Comparison of ENCODE assay signal across 8 mouse cellular contexts in the genomic region with DNA sequence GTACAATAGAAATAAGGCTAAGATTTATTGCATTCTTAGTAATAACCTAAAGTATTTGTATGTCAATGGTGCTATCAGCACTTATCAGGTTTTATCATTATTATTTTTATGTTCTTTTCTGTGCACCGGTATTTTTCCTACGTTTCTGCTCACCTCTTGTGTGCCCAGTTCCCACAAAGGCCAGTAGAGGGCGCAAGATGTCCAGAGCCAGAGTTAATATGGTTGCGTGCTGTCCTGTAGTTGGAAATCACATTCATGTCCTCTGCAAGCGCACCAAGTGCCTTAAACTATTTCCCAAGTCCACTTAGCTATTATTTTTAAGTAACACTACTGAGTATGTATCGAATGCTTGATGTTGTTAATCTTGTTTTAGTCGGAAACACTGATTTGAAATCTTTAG.
DNase-seq lines count a peak whose midpoint lies in the region; ATAC-seq and TF ChIP-seq lines count a peak whose summit lies in the region.

No protein-coding gene starts in this region.

- H3K27me3 ChIP-seq in forebrain, embryonic 10.5 days (ENCODE audit: poor library complexity, severe bottlenecking), result no peaks in the 10 kb centered on the region
- no peaks in the 10 kb centered on the region for H3K27me3 ChIP-seq in forebrain, embryonic 16.5 days (replicated peaks; ENCODE audit: control insufficient read depth, insufficient read depth, low read length)
- H3K27me3 ChIP-seq in liver, embryonic 14.5 days (ENCODE audit: control insufficient read depth, insufficient read depth, low read length), result no peaks in the 10 kb centered on the region

- peak; percentile 33 for DNase-seq in forebrain, embryonic 10.5 days (ENCODE audit: extremely low spot score, low spot score)
- DNase-seq in ovary, postnatal 36 days (ENCODE audit: low spot score), result peak; percentile 9
- no peak for DNase-seq in ovary, adult 18-20 months (ENCODE audit: low spot score)
- DNase-seq in cerebellum, postnatal 10 days, result peak; percentile 65 to 77
- peak; percentile 41 for DNase-seq in kidney, adult 9 months
- no peak for DNase-seq in liver, embryonic 14.5 days (ENCODE audit: low read depth in 3 of 3, low spot score in 3 of 3)
- DNase-seq in testis, postnatal 14 days (ENCODE audit: low spot score), result peak; percentile 2

- ATAC-seq in forebrain, embryonic 16.5 days, result no peak
- ATAC-seq in liver, embryonic 14.5 days (ENCODE audit: insufficient read depth), result no peak

- no peaks in the 10 kb centered on the region for H3K4me1 ChIP-seq in forebrain, embryonic 10.5 days
- no peaks in the 10 kb centered on the region for H3K4me1 ChIP-seq in forebrain, embryonic 16.5 days (replicated peaks; ENCODE audit: control insufficient read depth, insufficient read depth, low read length)
- no peaks in the 10 kb centered on the region for H3K4me1 ChIP-seq in liver, embryonic 14.5 days (replicated peaks; ENCODE audit: control insufficient read depth in 2 of 2, insufficient read depth in 2 of 2, low read length in 1 of 2)

- TF ChIP-seq CTCF in liver, embryonic 14.5 days (IDR thresholded peaks at IDR 0.05; ENCODE audit: low read depth), result peak; percentile 65

- WGBS in forebrain, embryonic 10.5 days, result 34% methylated on average over 7 of the region's 7 CpGs
- 39% methylated on average over 7 of the region's 7 CpGs for WGBS in forebrain, embryonic 16.5 days
- 35% methylated on average over 7 of the region's 7 CpGs for WGBS in liver, embryonic 14.5 days (ENCODE audit: insufficient replicate concordance)

- no peaks in the 10 kb centered on the region for H3K9me3 ChIP-seq in forebrain, embryonic 10.5 days
- no peaks in the 10 kb centered on the region for H3K9me3 ChIP-seq in forebrain, embryonic 16.5 days (ENCODE audit: control insufficient read depth, low read length)
- no peaks in the 10 kb centered on the region for H3K9me3 ChIP-seq in liver, embryonic 14.5 days (ENCODE audit: control insufficient read depth, low read length)

- no peaks in the 10 kb centered on the region for H3K36me3 ChIP-seq in forebrain, embryonic 10.5 days (replicated peaks)
- H3K36me3 ChIP-seq in forebrain, embryonic 16.5 days (ENCODE audit: control insufficient read depth, insufficient read depth), result no peaks in the 10 kb centered on the region
- H3K36me3 ChIP-seq in liver, embryonic 14.5 days (replicated peaks; ENCODE audit: control insufficient read depth, insufficient read depth, low read depth), result no peaks in the 10 kb centered on the region

- H3K9ac ChIP-seq in forebrain, embryonic 16.5 days (replicated peaks; ENCODE audit: low read depth, low read length), result no peak overlapping the region
- H3K9ac ChIP-seq in liver, embryonic 14.5 days (replicated peaks), result no peak overlapping the region

- H3K27ac ChIP-seq in forebrain, embryonic 10.5 days, result no peak overlapping the region
- no peak overlapping the region for H3K27ac ChIP-seq in forebrain, embryonic 16.5 days (ENCODE audit: low read length)
- no peak overlapping the region for H3K27ac ChIP-seq in liver, embryonic 14.5 days

- no peak overlapping the region for H3K4me2 ChIP-seq in forebrain, embryonic 16.5 days (ENCODE audit: low read length)
- H3K4me2 ChIP-seq in liver, embryonic 14.5 days (ENCODE audit: low read depth), result no peak overlapping the region

- no peak for TF ChIP-seq EP300 in liver, embryonic 14.5 days (IDR thresholded peaks at IDR 0.05; ENCODE audit: low read depth)

- H3K4me3 ChIP-seq in forebrain, embryonic 10.5 days, result no peak overlapping the region
- no peak overlapping the region for H3K4me3 ChIP-seq in forebrain, embryonic 16.5 days (replicated peaks; ENCODE audit: low read length)
- H3K4me3 ChIP-seq in liver, embryonic 14.5 days (ENCODE audit: insufficient read depth in 1 of 2, low read depth in 2 of 2, low read length in 2 of 2), result no peak overlapping the region

Comparison
In these comparisons a context has a peak if more than half of its experiments do, and no peak if none do; other contexts are left out.
1. DNase-seq: peak in forebrain, embryonic 10.5 days (single experiment), ovary, postnatal 36 days (single experiment), cerebellum, postnatal 10 days (2 of 2), kidney, adult 9 months (single experiment) and testis, postnatal 14 days (single experiment); none in ovary, adult 18-20 months (single experiment) and liver, embryonic 14.5 days (0 of 3).